Mouse (Mus musculus) hindbrain, embryonic 11.5 days (tissue): ENCODE data around the gene Comtd1. TPM values are rescaled to one million over a fixed set of nuclear protein-coding genes. Genes with fewer than 3 reads are reported as not detected.

Experiments
- ATAC-seq: fragments of 200-750 bp; cut with Nextera tagmentation; 2 replicates; pipeline ENCODE4 v1.8.0; 2017; ENCODE audit warnings: mild to moderate bottlenecking, moderate TSS enrichment, moderate library complexity; ENCODE audit not compliant: low FRiP score
- DNase-seq: peaks from one replicate; pipeline ENCODE4 v3.0.0-alpha.2; 2015; ENCODE audit warnings: low spot score
- H3K27ac ChIP-seq: fragments of 300-500 bp; sonication (generic); 2 replicates; pipeline ENCODE4 v1.5.1; 2014; ENCODE audit warnings: mild to moderate bottlenecking, low read depth, low read length
- H3K27me3 ChIP-seq: fragments of 300-500 bp; sonication (generic); 2 replicates; pipeline ENCODE4 v1.6.1; 2014; ENCODE audit warnings: mild to moderate bottlenecking, low read length, moderate library complexity, mixed read lengths; ENCODE audit not compliant: control insufficient read depth, insufficient read depth
- H3K36me3 ChIP-seq: fragments of 300-500 bp; sonication (generic); 2 replicates; pipeline ENCODE4 v1.6.1; 2014; ENCODE audit warnings: mild to moderate bottlenecking, low read length, moderate library complexity, mixed read lengths; ENCODE audit not compliant: control insufficient read depth, insufficient read depth
- H3K4me1 ChIP-seq: fragments of 300-500 bp; sonication (generic); replicated peaks from 2 replicates; pipeline ENCODE4 v1.6.1; 2014; ENCODE audit warnings: low read length, mixed read lengths; ENCODE audit not compliant: control insufficient read depth, insufficient read depth
- H3K4me2 ChIP-seq: fragments of 300-500 bp; sonication (generic); replicated peaks from 2 replicates; pipeline ENCODE4 v1.6.1; 2014; ENCODE audit warnings: mild to moderate bottlenecking, low read depth, low read length
- H3K4me3 ChIP-seq: fragments of 300-500 bp; sonication (generic); 2 replicates; pipeline ENCODE4 v1.5.1; 2014; ENCODE audit warnings: low read depth, low read length
- H3K9ac ChIP-seq: fragments of 300-500 bp; sonication (generic); 2 replicates; pipeline ENCODE4 v1.6.1; 2014; ENCODE audit warnings: low read depth, low read length
- H3K9me3 ChIP-seq: fragments of 300-500 bp; sonication (generic); 2 replicates; pipeline ENCODE4 v1.6.1; 2016; ENCODE audit warnings: low read length; ENCODE audit not compliant: control insufficient read depth
- WGBS: fragments of 180-500 bp; shearing (Covaris S2); extraction: QIAGEN DNeasy Blood & Tissue Kit; methylation state at CpG from one replicate; pipeline ENCODE4 v1.1.7; 2014; 5-methylcytosine and 5-hydroxymethylcytosine counted together
- polyA plus RNA-seq: library from polyadenylated mRNA; unstranded; fragments of >200 nt; fragmentation: Nextera tagmentation; extraction: Ambion mirVana; gene quantifications from 2 replicates; pipeline ENCODE4 v1.2.1, GENCODE M21; 2014

The Comtd1 gene
- polyA plus RNA-seq, 1 experiment from 2014 or later, result 16.8 TPM

GRCm38 (mm10) chr14:21854271-21854670, 5.5 kb upstream of the Comtd1 start:
- no peak overlapping the region for H3K4me3 ChIP-seq
- no peak overlapping the region for H3K9ac ChIP-seq
- DNase-seq, result no peak
- no peaks in the 10 kb centered on the region for H3K36me3 ChIP-seq
- no peaks in the 10 kb centered on the region for H3K4me1 ChIP-seq
- no peak for ATAC-seq
- H3K4me2 ChIP-seq, result no peak overlapping the region
- no peak overlapping the region for H3K27ac ChIP-seq
- no peaks in the 10 kb centered on the region for H3K9me3 ChIP-seq
- 80% methylated on average over 9 of the region's 9 CpGs for WGBS
- no peaks in the 10 kb centered on the region for H3K27me3 ChIP-seq

DNA sequence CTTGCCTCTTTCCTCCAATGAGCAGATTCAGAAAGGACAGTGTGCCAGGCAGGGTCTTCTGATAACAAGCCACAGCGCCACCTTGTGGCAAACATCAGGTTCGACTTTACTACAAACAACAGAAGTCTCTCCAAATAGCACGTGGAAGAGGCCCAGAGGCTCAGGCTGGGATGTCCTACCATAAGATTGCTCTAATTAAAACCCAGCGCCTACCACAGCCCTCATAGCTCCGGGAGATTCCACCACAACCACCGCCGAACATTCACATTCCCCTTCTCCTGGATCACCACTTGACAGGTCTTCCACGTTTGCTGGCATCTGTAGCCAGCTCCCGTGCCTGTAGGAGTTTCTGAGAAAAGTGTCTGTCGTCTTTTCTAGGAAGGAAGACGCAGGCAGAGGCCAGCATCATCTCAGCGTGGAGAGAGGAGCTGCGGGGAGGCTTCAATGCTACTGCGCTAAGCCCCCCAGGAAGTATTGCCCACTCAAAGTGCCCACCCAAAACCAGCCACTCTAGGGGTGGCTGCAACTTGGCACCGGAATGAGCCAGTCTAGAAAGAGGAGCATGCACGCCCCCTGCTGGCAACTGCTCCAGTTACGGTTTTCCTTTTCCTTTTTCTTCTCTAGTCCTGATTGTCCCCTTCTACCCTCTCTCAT, 4.8 kb upstream of the Comtd1 start:
- Histone ChIP-seq H3K9ac (no peak overlapping the region), H3K27ac (no peak overlapping the region), H3K9me3 (no peaks in the 10 kb centered on the region), H3K4me1 (no peaks in the 10 kb centered on the region), H3K27me3 (no peaks in the 10 kb centered on the region), H3K4me3 (no peak overlapping the region), H3K4me2 (peak overlapping the region; percentile 22; the same call in 1 of the 2 replicates), H3K36me3 (no peaks in the 10 kb centered on the region)
- WGBS, result 11% methylated on average over 17 of the region's 17 CpGs
- ATAC-seq, result peak; percentile 27; the same call in 1 of the 2 replicates
- peak; percentile 87 for DNase-seq

- WGBS, result 82% methylated on average over 16 of the region's 16 CpGs
- Histone ChIP-seq H3K27ac (no peak overlapping the region), H3K27me3 (no peaks in the 10 kb centered on the region), H3K4me2 (no peak overlapping the region), H3K4me3 (no peak overlapping the region), H3K36me3 (no peaks in the 10 kb centered on the region), H3K9me3 (no peaks in the 10 kb centered on the region), H3K9ac (no peak overlapping the region), H3K4me1 (peaks cover 5% of the 10 kb centered on the region; the same call in 1 of the 2 replicates)
- no peak for ATAC-seq
- no peak for DNase-seq
Measured at GRCm38 (mm10) chr14:21851996-21852791, 3.4 kb upstream of the Comtd1 start.

- H3K4me1 ChIP-seq, result peaks cover 5% of the 10 kb centered on the region; the same call in 1 of the 2 replicates
- H3K27me3 ChIP-seq, result no peaks in the 10 kb centered on the region
- no peaks in the 10 kb centered on the region for H3K9me3 ChIP-seq
- no peak for DNase-seq
- H3K9ac ChIP-seq, result no peak overlapping the region
- no peak overlapping the region for H3K4me2 ChIP-seq
- no peak overlapping the region for H3K4me3 ChIP-seq
- no peak for ATAC-seq
- no peaks in the 10 kb centered on the region; the same call in 1 of the 2 replicates for H3K36me3 ChIP-seq
- 76% methylated on average over 24 of the region's 24 CpGs for WGBS
- no peak overlapping the region for H3K27ac ChIP-seq
Measured at GRCm38 (mm10) chr14:21850419-21851127, 1.8 kb upstream of the Comtd1 start.

GRCm38 (mm10) chr14:21849524-21850418, 994 bp upstream of the Comtd1 start:
- DNase-seq (no peak), ATAC-seq (no peak)
- Histone ChIP-seq H3K4me2 (no peak overlapping the region), H3K9ac (no peak overlapping the region), H3K27ac (no peak overlapping the region), H3K9me3 (no peaks in the 10 kb centered on the region), H3K36me3 (no peaks in the 10 kb centered on the region; the same call in 1 of the 2 replicates), H3K27me3 (no peaks in the 10 kb centered on the region), H3K4me3 (no peak overlapping the region), H3K4me1 (peaks cover 5% of the 10 kb centered on the region; the same call in 1 of the 2 replicates)
- WGBS, result 89% methylated on average over 13 of the region's 13 CpGs

GRCm38 (mm10) chr14:21847381-21848165, 1.2 kb downstream of the Comtd1 start:
- peak; percentile 80 for DNase-seq
- H3K4me3 ChIP-seq, result peak overlapping the region; percentile 41
- peaks cover 5% of the 10 kb centered on the region; the same call in 1 of the 2 replicates for H3K4me1 ChIP-seq
- peaks cover 3% of the 10 kb centered on the region; the same call in 1 of the 2 replicates for H3K36me3 ChIP-seq
- no peaks in the 10 kb centered on the region for H3K27me3 ChIP-seq
- WGBS, result under 1% methylated on average over 50 of the region's 50 CpGs
- ATAC-seq, result peak; percentile 51
- H3K4me2 ChIP-seq, result peak overlapping the region; percentile 80
- H3K9me3 ChIP-seq, result no peaks in the 10 kb centered on the region
- peak overlapping the region; percentile 54 for H3K9ac ChIP-seq
- H3K27ac ChIP-seq, result peak overlapping the region; percentile 39; the same call in 1 of the 2 replicates

DNA sequence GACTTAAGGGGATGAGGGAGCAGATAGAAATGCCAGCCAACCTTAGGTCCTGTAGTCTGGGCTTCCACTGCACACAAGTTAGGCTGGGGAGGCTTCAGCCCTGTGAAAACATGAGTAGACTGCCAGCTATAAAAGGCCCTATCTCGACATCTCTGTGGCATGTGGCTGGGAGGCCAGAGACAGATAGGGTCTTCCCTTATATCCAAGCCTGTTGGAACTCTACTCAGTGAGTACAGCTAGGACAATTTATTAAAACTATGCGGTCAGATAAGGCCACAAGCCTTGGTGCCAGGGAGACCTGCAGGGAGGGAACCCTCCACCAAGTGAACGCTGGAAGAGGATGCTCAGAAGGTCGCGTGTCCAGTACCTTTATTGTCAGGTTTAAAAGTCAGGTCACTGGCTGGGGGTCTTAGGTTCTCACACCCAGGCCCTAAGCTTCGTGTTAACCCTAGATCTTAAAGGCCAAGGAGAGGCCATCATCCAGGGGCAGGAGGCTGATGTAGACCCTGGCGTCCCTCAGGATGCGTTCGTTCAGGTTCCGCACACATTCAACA, 1.9 kb downstream of the Comtd1 start:
- H3K9ac ChIP-seq, result no peak overlapping the region; the same call in 1 of the 2 replicates
- ATAC-seq, result no peak
- no peak for DNase-seq
- 25% methylated on average over 7 of the region's 10 CpGs for WGBS
- H3K4me1 ChIP-seq, result peaks cover 5% of the 10 kb centered on the region; the same call in 1 of the 2 replicates
- no peaks in the 10 kb centered on the region for H3K27me3 ChIP-seq
- no peak overlapping the region for H3K27ac ChIP-seq
- H3K9me3 ChIP-seq, result no peaks in the 10 kb centered on the region
- peak overlapping the region; percentile 41; the same call in 1 of the 2 replicates for H3K4me3 ChIP-seq
- H3K4me2 ChIP-seq, result peak overlapping the region; percentile 80
- peaks cover 6% of the 10 kb centered on the region for H3K36me3 ChIP-seq
